Mouse (Mus musculus) ES-Bruce4 (cell line): Measurements from ENCODE around the gene Gm3776.
"Not testable (repeated sequence)": the region's sequence is repeated elsewhere in the genome, so short reads cannot be mapped to it uniquely, and the experiment has no call there.

Experiments
- CTCF ChIP-seq: IDR thresholded peaks from one replicate; pipeline ENCODE4 v1.8.1; 2011; ENCODE audit warnings: low read depth, low read length
- POLR2A ChIP-seq: IDR thresholded peaks from one replicate; pipeline ENCODE4 v1.8.1; 2011; ENCODE audit warnings: low read length; ENCODE audit not compliant: insufficient read depth

DNA sequence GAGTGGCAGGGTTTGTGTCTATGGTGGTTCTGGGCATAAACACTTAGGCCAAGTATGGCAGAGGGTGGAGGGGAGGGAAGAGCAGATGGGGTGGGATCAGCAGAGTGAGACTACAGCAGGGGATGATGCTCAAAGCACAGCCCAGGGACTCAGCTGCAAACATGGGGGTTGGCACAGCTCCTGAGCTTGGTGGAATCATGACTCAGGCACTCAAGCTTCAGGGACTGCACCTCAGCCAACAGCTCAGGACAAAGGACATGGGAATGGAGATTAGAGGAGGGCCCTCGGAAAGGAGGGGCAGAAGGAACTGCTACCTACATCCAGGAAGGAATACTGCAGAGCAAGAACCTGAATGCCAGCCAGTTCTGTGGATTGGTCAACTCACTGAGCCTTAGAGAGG, 42.2 kb downstream of the Gm3776 start:
- TF ChIP-seq CTCF, POLR2A: not testable (repeated sequence)
